Mouse (Mus musculus) limb, embryonic 15.5 days (tissue): ENCODE measurements at regions not wholly inside any gene's neighbourhood (a gene's known extent, or its start where the extent isn't known, plus 50 kb on each side); places are given as distances from the start of the nearest gene placed in this dataset.

Source experiments
- ATAC-seq: fragments of 200-750 bp; cut with Nextera tagmentation; 2 replicates; pipeline ENCODE4 v1.8.0; 2017; ENCODE audit warnings: low read depth, moderate TSS enrichment; ENCODE audit not compliant: insufficient number of reproducible peaks, low FRiP score, low TSS enrichment
- H3K27ac ChIP-seq: fragments of 300-500 bp; sonication (generic); 2 replicates; pipeline ENCODE4 v1.5.1; 2015; ENCODE audit warnings: moderate library complexity, mild to moderate bottlenecking, inconsistent platforms
- H3K27me3 ChIP-seq: fragments of 300-500 bp; sonication (generic); 2 replicates; pipeline ENCODE4 v1.6.1; 2015; ENCODE audit warnings: inconsistent platforms
- H3K36me3 ChIP-seq: fragments of 300-500 bp; sonication (generic); 2 replicates; pipeline ENCODE4 v1.6.1; 2015; ENCODE audit warnings: inconsistent platforms
- H3K4me1 ChIP-seq: fragments of 300-500 bp; sonication (generic); 2 replicates; pipeline ENCODE4 v1.6.1; 2015; ENCODE audit warnings: inconsistent platforms
- H3K4me2 ChIP-seq: fragments of 300-500 bp; sonication (generic); 2 replicates; pipeline ENCODE4 v1.6.1; 2015; ENCODE audit warnings: mild to moderate bottlenecking, inconsistent platforms
- H3K4me3 ChIP-seq: fragments of 300-500 bp; sonication (generic); 2 replicates; pipeline ENCODE4 v1.5.1; 2015; ENCODE audit warnings: mild to moderate bottlenecking, inconsistent platforms
- H3K9ac ChIP-seq: fragments of 300-500 bp; sonication (generic); 2 replicates; pipeline ENCODE4 v1.6.1; 2015; ENCODE audit warnings: inconsistent platforms
- H3K9me3 ChIP-seq: fragments of 300-500 bp; sonication (generic); 2 replicates; pipeline ENCODE4 v1.6.1; 2016; ENCODE audit warnings: inconsistent platforms
- WGBS: fragments of 180-500 bp; shearing (Covaris S2); methylation state at CpG from one replicate; pipeline ENCODE4 v1.1.7; 2015; 5-methylcytosine and 5-hydroxymethylcytosine counted together

- peak overlapping the region; percentile 73 for H3K4me3 ChIP-seq
- H3K9me3 ChIP-seq: no peaks in the 10 kb centered on the region
- H3K4me1 ChIP-seq: peaks cover 37% of the 10 kb centered on the region
- no peak overlapping the region for H3K27ac ChIP-seq
- H3K4me2 ChIP-seq: peak overlapping the region; percentile 100
- under 1% methylated on average over 25 of the region's 25 CpGs for WGBS
- no peak overlapping the region for H3K9ac ChIP-seq
- H3K27me3 ChIP-seq: peaks cover 85% of the 10 kb centered on the region
- no peaks in the 10 kb centered on the region for H3K36me3 ChIP-seq
- ATAC-seq: no peak
Measured at GRCm38 (mm10) chr6:31217641-31218138, 180.8 kb upstream of the Mkln1 start.

DNA sequence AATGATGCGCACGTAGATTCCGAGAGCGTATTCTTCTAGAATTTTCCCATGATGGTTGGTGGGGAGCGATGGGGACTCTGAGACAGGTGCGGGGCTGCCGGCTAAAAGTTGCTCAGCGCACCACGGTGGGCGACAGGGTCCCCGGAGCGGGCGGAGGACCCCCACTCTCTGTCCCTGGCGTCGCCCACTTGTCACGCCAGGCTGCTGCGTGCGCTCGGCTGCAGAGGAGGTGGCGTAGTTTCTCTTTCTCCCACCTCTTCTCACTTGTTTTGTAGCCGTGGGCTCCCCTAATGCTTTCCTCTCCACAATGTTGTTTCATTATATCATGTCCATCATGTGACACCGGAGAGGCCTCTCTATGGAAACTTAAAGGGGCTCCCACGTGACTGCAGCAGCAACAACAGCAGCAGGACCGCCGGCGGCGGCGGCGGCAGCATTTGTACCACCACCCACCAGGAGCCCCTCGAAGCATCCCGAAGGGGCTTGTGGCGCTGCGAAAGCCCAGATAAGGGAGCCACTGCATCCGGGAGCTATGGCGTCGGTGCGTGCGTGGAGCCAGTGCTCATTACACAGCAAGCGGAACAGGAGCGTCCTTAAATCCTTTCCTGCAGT, 180.3 kb upstream of the Mkln1 start:
- under 1% methylated on average over 40 of the region's 40 CpGs for WGBS
- Histone ChIP-seq H3K4me2 (peak overlapping the region; percentile 100), H3K36me3 (no peaks in the 10 kb centered on the region), H3K9ac (no peak overlapping the region), H3K4me1 (peaks cover 37% of the 10 kb centered on the region), H3K4me3 (peak overlapping the region; percentile 73), H3K9me3 (no peaks in the 10 kb centered on the region), H3K27ac (no peak overlapping the region), H3K27me3 (peaks cover 87% of the 10 kb centered on the region)
- no peak for ATAC-seq

GRCm38 (mm10) chr6:31218880-31219279, 179.7 kb upstream of the Mkln1 start:
- Histone ChIP-seq H3K4me1 (peaks cover 37% of the 10 kb centered on the region), H3K4me3 (peak overlapping the region; percentile 73; the same call in 1 of the 2 replicates), H3K27me3 (peaks cover 92% of the 10 kb centered on the region), H3K36me3 (no peaks in the 10 kb centered on the region), H3K27ac (no peak overlapping the region), H3K4me2 (peak overlapping the region; percentile 100), H3K9ac (no peak overlapping the region), H3K9me3 (no peaks in the 10 kb centered on the region)
- 34% methylated on average over 8 of the region's 8 CpGs for WGBS
- ATAC-seq: no peak

- Histone ChIP-seq H3K36me3 (no peaks in the 10 kb centered on the region), H3K9me3 (no peaks in the 10 kb centered on the region), H3K4me1 (peaks cover 37% of the 10 kb centered on the region), H3K27me3 (peaks cover 92% of the 10 kb centered on the region), H3K4me3 (peak overlapping the region; percentile 31), H3K4me2 (peak overlapping the region; percentile 52), H3K27ac (no peak overlapping the region), H3K9ac (no peak overlapping the region)
- WGBS: 29% methylated on average over 3 of the region's 3 CpGs
- no peak for ATAC-seq
Measured at GRCm38 (mm10) chr6:31219736-31220135, 178.8 kb upstream of the Mkln1 start.

- under 1% methylated on average over 30 of the region's 30 CpGs for WGBS
- ATAC-seq: no peak
Measured at GRCm38 (mm10) chr6:31220184-31220931, 178.2 kb upstream of the Mkln1 start.

GRCm38 (mm10) chr6:31221490-31221889, 177.0 kb upstream of the Mkln1 start:
- no peak overlapping the region for H3K9ac ChIP-seq

More at GRCm38 (mm10) chr6:31220184-31220931, 178.2 kb upstream of the Mkln1 start:
- Histone ChIP-seq H3K27ac (no peak overlapping the region), H3K9me3 (no peaks in the 10 kb centered on the region), H3K9ac (no peak overlapping the region), H3K4me1 (peaks cover 37% of the 10 kb centered on the region), H3K36me3 (no peaks in the 10 kb centered on the region), H3K27me3 (peaks cover 86% of the 10 kb centered on the region), H3K4me3 (peak overlapping the region; percentile 31), H3K4me2 (peak overlapping the region; percentile 52)

GRCm38 (mm10) chr6:31222024-31222579, 176.4 kb upstream of the Mkln1 start:
- Histone ChIP-seq H3K27ac (no peak overlapping the region), H3K4me3 (no peak overlapping the region), H3K4me1 (peaks cover 28% of the 10 kb centered on the region), H3K9me3 (no peaks in the 10 kb centered on the region), H3K4me2 (no peak overlapping the region), H3K36me3 (no peaks in the 10 kb centered on the region), H3K27me3 (peaks cover 68% of the 10 kb centered on the region), H3K9ac (no peak overlapping the region)
- ATAC-seq: no peak
- WGBS: 84% methylated on average over 6 of the region's 6 CpGs

More at GRCm38 (mm10) chr6:31221490-31221889, 177.0 kb upstream of the Mkln1 start:
- peaks cover 74% of the 10 kb centered on the region for H3K27me3 ChIP-seq
- peaks cover 34% of the 10 kb centered on the region for H3K4me1 ChIP-seq
- no peaks in the 10 kb centered on the region for H3K9me3 ChIP-seq
- no peaks in the 10 kb centered on the region for H3K36me3 ChIP-seq
- H3K4me3 ChIP-seq: no peak overlapping the region
- no peak overlapping the region for H3K27ac ChIP-seq
- WGBS: 34% methylated on average over 10 of the region's 10 CpGs
- no peak for ATAC-seq
- no peak overlapping the region for H3K4me2 ChIP-seq

DNA sequence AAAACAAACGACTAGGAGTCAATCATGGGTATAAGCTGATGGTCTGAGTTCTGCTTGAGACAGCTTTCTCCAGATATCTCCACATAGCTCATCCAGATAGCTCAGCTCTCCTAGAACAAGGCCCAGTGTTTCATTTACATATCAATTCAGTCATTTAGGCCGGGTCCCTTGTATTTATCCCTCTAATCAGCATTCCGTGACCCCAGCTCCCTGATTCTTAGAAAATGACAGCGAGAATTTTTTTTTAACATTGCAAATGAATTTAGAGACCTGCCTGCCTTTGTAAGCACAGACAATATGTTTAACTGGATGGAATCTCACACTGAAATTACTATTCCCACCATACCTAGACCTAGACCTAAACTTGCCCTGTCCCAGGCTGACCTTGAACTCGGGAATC, 171.1 kb upstream of the Mkln1 start:
- Histone ChIP-seq H3K4me2 (no peak overlapping the region), H3K27ac (no peak overlapping the region), H3K4me3 (no peak overlapping the region), H3K36me3 (no peaks in the 10 kb centered on the region), H3K9ac (no peak overlapping the region), H3K27me3 (peaks cover 18% of the 10 kb centered on the region), H3K4me1 (no peaks in the 10 kb centered on the region), H3K9me3 (no peaks in the 10 kb centered on the region)
- no peak for ATAC-seq
- 52% methylated on average over 5 of the region's 5 CpGs for WGBS

DNA sequence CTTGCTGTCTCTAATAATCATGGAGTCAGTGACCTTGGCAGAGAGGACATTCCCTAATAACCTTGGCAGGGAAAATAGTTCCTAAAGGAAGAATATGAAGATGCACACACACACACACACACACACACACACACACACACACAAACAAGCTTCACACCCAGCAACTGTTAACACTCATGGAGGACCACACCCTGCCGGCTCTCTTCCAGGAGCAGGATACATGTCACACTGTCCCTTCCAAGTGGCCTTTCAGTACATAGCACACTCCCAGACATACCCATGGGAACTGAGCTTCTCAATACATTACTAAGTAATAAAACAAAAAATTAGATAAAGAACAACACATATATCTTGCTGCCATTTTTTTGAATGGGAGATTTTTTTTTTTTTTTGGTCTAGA, 170.5 kb upstream of the Mkln1 start:
- Histone ChIP-seq H3K27me3 (peaks cover 11% of the 10 kb centered on the region), H3K4me3 (no peak overlapping the region), H3K4me2 (no peak overlapping the region), H3K9ac (no peak overlapping the region), H3K27ac (no peak overlapping the region), H3K36me3 (no peaks in the 10 kb centered on the region), H3K4me1 (no peaks in the 10 kb centered on the region), H3K9me3 (no peaks in the 10 kb centered on the region)
- WGBS: 86% methylated on average over 1 of the region's 1 CpGs
- no peak for ATAC-seq

- WGBS: 78% methylated on average over 4 of the region's 4 CpGs
- H3K36me3 ChIP-seq: no peaks in the 10 kb centered on the region
Measured at GRCm38 (mm10) chr6:31231821-31232220, 166.7 kb upstream of the Mkln1 start.

GRCm38 (mm10) chr6:31233252-31233993, 165.1 kb upstream of the Mkln1 start:
- H3K27me3 ChIP-seq: no peaks in the 10 kb centered on the region
- ATAC-seq: no peak

More at GRCm38 (mm10) chr6:31231821-31232220, 166.7 kb upstream of the Mkln1 start:
- no peak overlapping the region for H3K27ac ChIP-seq
- ATAC-seq: no peak
- no peaks in the 10 kb centered on the region for H3K9me3 ChIP-seq
- H3K4me2 ChIP-seq: no peak overlapping the region
- H3K9ac ChIP-seq: no peak overlapping the region
- H3K4me1 ChIP-seq: no peaks in the 10 kb centered on the region
- no peak overlapping the region for H3K4me3 ChIP-seq
- no peaks in the 10 kb centered on the region for H3K27me3 ChIP-seq

More at GRCm38 (mm10) chr6:31233252-31233993, 165.1 kb upstream of the Mkln1 start:
- Histone ChIP-seq H3K9me3 (no peaks in the 10 kb centered on the region), H3K4me3 (no peak overlapping the region), H3K9ac (no peak overlapping the region), H3K27ac (no peak overlapping the region), H3K4me1 (no peaks in the 10 kb centered on the region), H3K36me3 (no peaks in the 10 kb centered on the region), H3K4me2 (no peak overlapping the region)
- 52% methylated on average over 18 of the region's 18 CpGs for WGBS
